Mouse (Mus musculus) C2C12 (cell line): ENCODE measurements around the gene Atp13a4. TPM values are rescaled to one million over a fixed set of nuclear protein-coding genes. Genes with fewer than 3 reads are reported as not detected.

ENCODE experiments used
- H3K27me3 ChIP-seq: one replicate; pipeline ENCODE4 v1.6.1; 2011; ENCODE audit not compliant: control insufficient read depth, insufficient read depth, insufficient read length
- H3K36me3 ChIP-seq: one replicate; pipeline ENCODE4 v1.6.1; 2011; ENCODE audit not compliant: control insufficient read depth, insufficient read depth
- H3K4me3 ChIP-seq: one replicate; pipeline ENCODE4 v1.5.1; 2011; ENCODE audit warnings: mild to moderate bottlenecking, control low read depth; ENCODE audit not compliant: poor library complexity, insufficient read depth, severe bottlenecking
- H3K79me2 ChIP-seq: one replicate; pipeline ENCODE4 v1.6.1; 2011; ENCODE audit not compliant: control insufficient read depth, insufficient read depth
- H3K79me3 ChIP-seq: one replicate; pipeline ENCODE4 v1.6.1; 2011; ENCODE audit warnings: low read depth, control low read depth
- H3ac ChIP-seq: one replicate; pipeline ENCODE3; 2011; ENCODE audit warnings: low read depth; ENCODE audit not compliant: control insufficient read depth, insufficient read length
- CEBPB ChIP-seq: IDR thresholded peaks from one replicate; pipeline ENCODE4 v1.6.1; 2011; ENCODE audit warnings: low read depth, mild to moderate bottlenecking, control low read depth, moderate library complexity
- CTCF ChIP-seq: IDR thresholded peaks from one replicate; pipeline ENCODE4 v1.5.1; 2011; ENCODE audit not compliant: control insufficient read depth, insufficient read depth, insufficient read length
- FOSL1 ChIP-seq: IDR thresholded peaks from one replicate; pipeline ENCODE4 v1.8.0; 2011; ENCODE audit warnings: mild to moderate bottlenecking, low read length; ENCODE audit not compliant: poor library complexity, insufficient read depth, severe bottlenecking
- MAX ChIP-seq: IDR thresholded peaks from one replicate; pipeline ENCODE4 v1.6.1; 2011; ENCODE audit warnings: mild to moderate bottlenecking, control low read depth
- MYOD1 ChIP-seq: IDR thresholded peaks from one replicate; pipeline ENCODE4 v1.6.1; 2011; ENCODE audit warnings: low read depth; ENCODE audit not compliant: control insufficient read depth, insufficient read length
- MYOG ChIP-seq: IDR thresholded peaks from one replicate; pipeline ENCODE4 v1.6.1; 2011; ENCODE audit not compliant: control insufficient read depth, insufficient read length; ENCODE audit errors: extremely low read depth
- USF1 ChIP-seq: IDR thresholded peaks from one replicate; pipeline ENCODE4 v1.6.1; 2011; ENCODE audit warnings: low read depth, mild to moderate bottlenecking, control low read depth, moderate library complexity
- polyA plus RNA-seq: library from polyadenylated mRNA; unstranded; fragments of >200 nt; fragmentation: generic; extraction: Trizol; gene quantifications from one replicate; pipeline ENCODE4 v1.2.1, GENCODE M21; 2012; ENCODE audit warnings: missing spikeins

Gene Atp13a4
- polyA plus RNA-seq, 1 experiment, result 0.01 TPM

GRCm38 (mm10) chr16:29560869-29561268 is 16.2 kb upstream of the Atp13a4 start:
- H3K36me3 ChIP-seq, result no peaks in the 10 kb centered on the region
- no peaks in the 10 kb centered on the region for H3K79me3 ChIP-seq
- H3K27me3 ChIP-seq, result peaks cover 4% of the 10 kb centered on the region
- H3ac ChIP-seq, result no peak overlapping the region
- no peaks in the 10 kb centered on the region for H3K79me2 ChIP-seq
- no peak overlapping the region for H3K4me3 ChIP-seq
- TF ChIP-seq FOSL1 (no peak), MAX (no peak), USF1 (no peak), MYOG (no peak), CTCF (no peak)

GRCm38 (mm10) chr16:29560454-29560853 is 15.8 kb upstream of the Atp13a4 start:
- no peak overlapping the region for H3ac ChIP-seq
- TF ChIP-seq MYOG (no peak), MYOD1 (no peak), USF1 (no peak), FOSL1 (no peak), MAX (no peak), CEBPB (no peak), CTCF (no peak)
- peaks cover 4% of the 10 kb centered on the region for H3K27me3 ChIP-seq
- H3K79me3 ChIP-seq, result no peaks in the 10 kb centered on the region
- no peaks in the 10 kb centered on the region for H3K36me3 ChIP-seq
- no peaks in the 10 kb centered on the region for H3K79me2 ChIP-seq
- no peak overlapping the region for H3K4me3 ChIP-seq

GRCm38 (mm10) chr16:29559667-29560066 is 15.0 kb upstream of the Atp13a4 start:
- no peak overlapping the region for H3K4me3 ChIP-seq
- H3ac ChIP-seq, result no peak overlapping the region
- TF ChIP-seq MAX (no peak), CTCF (no peak), MYOG (no peak), USF1 (no peak), FOSL1 (no peak), MYOD1 (no peak)
- H3K79me2 ChIP-seq, result no peaks in the 10 kb centered on the region
- H3K27me3 ChIP-seq, result peaks cover 4% of the 10 kb centered on the region
- no peaks in the 10 kb centered on the region for H3K36me3 ChIP-seq
- no peaks in the 10 kb centered on the region for H3K79me3 ChIP-seq

- no peak overlapping the region for H3ac ChIP-seq
- no peaks in the 10 kb centered on the region for H3K79me3 ChIP-seq
- no peaks in the 10 kb centered on the region for H3K27me3 ChIP-seq
- no peak overlapping the region for H3K4me3 ChIP-seq
- TF ChIP-seq CTCF (no peak), CEBPB (no peak), MAX (no peak), USF1 (no peak), FOSL1 (no peak), MYOG (no peak), MYOD1 (no peak)
- H3K79me2 ChIP-seq, result no peaks in the 10 kb centered on the region
- H3K36me3 ChIP-seq, result no peaks in the 10 kb centered on the region
Measured at GRCm38 (mm10) chr16:29541261-29541683, 3.4 kb downstream of the Atp13a4 start.

- no peak for TF ChIP-seq MAX
- TF ChIP-seq MYOD1, result no peak
- no peak for TF ChIP-seq FOSL1
- TF ChIP-seq MYOG, result no peak
- TF ChIP-seq CEBPB, result no peak
- no peak for TF ChIP-seq CTCF
- no peak for TF ChIP-seq USF1
- Histone ChIP-seq H3K27me3 (no peaks in the 10 kb centered on the region), H3K4me3 (no peak overlapping the region), H3K79me2 (no peaks in the 10 kb centered on the region), H3ac (no peak overlapping the region), H3K79me3 (no peaks in the 10 kb centered on the region), H3K36me3 (no peaks in the 10 kb centered on the region)
Measured at GRCm38 (mm10) chr16:29539906-29540305, 4.8 kb downstream of the Atp13a4 start.
